Mouse (Mus musculus): Measurements from ENCODE around the gene Dact3.

DNA sequence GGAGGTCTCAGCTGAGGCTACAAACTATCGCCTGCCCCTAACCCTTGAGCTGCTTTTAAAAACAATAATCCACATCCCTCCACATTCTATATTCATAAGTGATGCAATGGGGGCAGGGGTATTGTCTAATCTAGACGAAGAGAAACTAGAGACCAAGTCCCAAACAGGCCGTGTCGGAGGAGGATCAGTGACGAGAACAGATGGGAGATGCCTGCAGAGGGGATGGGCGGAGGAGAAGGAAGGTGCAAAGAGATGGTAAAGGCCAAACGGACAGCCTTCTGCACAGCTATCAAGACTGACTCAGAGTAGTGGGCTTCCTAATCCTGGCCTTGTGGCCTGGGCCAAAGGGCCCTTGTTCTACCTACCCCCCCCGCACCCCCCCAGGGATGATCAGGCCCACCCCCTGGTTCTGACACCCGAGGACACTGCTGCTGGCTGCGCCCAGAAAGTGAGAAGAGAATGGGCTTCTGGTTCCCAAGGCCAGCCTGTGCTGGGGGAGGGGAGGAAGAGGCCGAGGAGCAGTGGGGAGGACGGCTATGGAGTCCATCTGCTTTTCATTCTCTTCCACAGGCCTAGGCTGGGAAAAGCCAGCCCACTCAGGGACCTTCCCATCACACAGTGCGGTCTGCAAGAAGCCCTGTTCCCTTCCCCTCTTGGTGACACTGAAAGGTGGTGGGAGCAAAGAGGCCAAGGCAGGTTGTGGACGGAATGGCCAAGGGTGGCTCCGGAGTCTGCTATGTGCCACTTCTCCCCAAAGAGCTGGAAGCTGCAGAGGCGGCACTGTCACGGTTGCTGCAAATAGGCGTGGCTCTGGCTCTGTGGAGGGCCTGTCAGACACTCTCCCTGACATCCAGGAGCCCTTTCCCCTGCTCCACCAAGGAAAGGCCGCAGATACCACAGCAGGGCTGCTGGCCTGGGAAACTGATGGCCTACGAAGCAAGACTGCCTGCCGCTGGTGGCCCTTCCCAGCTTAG, 46.0 kb downstream of the Dact3 start:
- TF ChIP-seq CTCF (IDR thresholded peaks at IDR 0.05; ENCODE audit: insufficient read depth, low read length) (no peak), POLR2A (IDR thresholded peaks at IDR 0.05; ENCODE audit: borderline replicate concordance, extremely low read depth, low read depth, low read length) (no peak)
